Mouse (Mus musculus) cerebellum, adult 2 months (tissue): Measurements from ENCODE around the gene Gls. TPM values are rescaled to one million over a fixed set of nuclear protein-coding genes. Genes with fewer than 3 reads are reported as not detected.

Experiments
- DNase-seq, 2 experiments: peaks; one replicate each; pipeline ENCODE4 v3.0.0; 2021
- H3K27ac ChIP-seq: fragments of 200-500 bp; 2 replicates; pipeline ENCODE4 v1.5.1; 2012; ENCODE audit warnings: low read length, control low read depth, inconsistent platforms; ENCODE audit not compliant: insufficient read depth
- H3K27me3 ChIP-seq: fragments of 200-500 bp; 2 replicates; pipeline ENCODE4 v1.6.1; 2012; ENCODE audit warnings: inconsistent platforms, mild to moderate bottlenecking, low read length, moderate library complexity; ENCODE audit not compliant: control insufficient read depth, insufficient read depth
- H3K4me1 ChIP-seq: fragments of 200-500 bp; 2 replicates; pipeline ENCODE4 v1.6.1; 2011; ENCODE audit warnings: low read length; ENCODE audit not compliant: control insufficient read depth, insufficient read depth
- H3K4me3 ChIP-seq: fragments of 200-500 bp; replicated peaks from 2 replicates; pipeline ENCODE3; 2011; ENCODE audit warnings: mild to moderate bottlenecking, low read depth, low read length, control low read depth; ENCODE audit not compliant: insufficient read depth
- CTCF ChIP-seq: fragments of 200-500 bp; IDR thresholded peaks from 2 replicates; pipeline ENCODE4 v1.5.1; 2011; ENCODE audit warnings: low read depth, mild to moderate bottlenecking, control low read depth, low read length, moderate library complexity, borderline replicate concordance; ENCODE audit not compliant: insufficient read depth
- POLR2A ChIP-seq: fragments of 200-500 bp; IDR thresholded peaks from 2 replicates; pipeline ENCODE4 v1.6.1; 2011; ENCODE audit warnings: low read length, control low read depth, borderline replicate concordance; ENCODE audit not compliant: insufficient read depth
- WGBS: fragments of 180-500 bp; shearing (Covaris S2); methylation state at CpG from one replicate; pipeline ENCODE4 v1.1.7; 2018; 5-methylcytosine and 5-hydroxymethylcytosine counted together
- polyA plus RNA-seq: library from polyadenylated mRNA; depleted of rRNA; stranded (reverse); fragments of >200 nt; gene quantifications from 2 replicates; pipeline ENCODE4 v1.2.3, GENCODE M21; 2012

Gls gene
- polyA plus RNA-seq, 1 experiment = 234 TPM

DNA sequence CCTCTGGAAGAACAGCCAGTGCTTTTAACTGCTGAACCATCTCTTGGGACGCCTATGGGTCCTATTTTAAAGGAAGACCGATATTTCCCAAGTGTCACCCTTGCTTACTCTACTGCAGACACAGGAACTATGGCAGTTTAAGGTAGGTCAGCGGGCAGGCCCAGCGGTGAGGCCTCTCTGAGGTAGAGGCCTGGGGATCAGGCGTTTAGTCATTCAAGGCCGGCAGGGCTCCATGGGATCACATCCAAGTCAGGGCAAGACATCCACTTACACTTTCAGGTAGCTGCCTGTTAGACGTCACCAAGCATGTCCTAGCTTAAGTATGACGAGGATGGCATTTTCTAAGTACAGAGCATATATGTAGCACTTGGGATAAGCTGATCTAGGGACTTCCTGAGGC lies 71.9 kb downstream of the Gls start:
- no peaks in the 10 kb centered on the region; the same call in 1 of the 2 replicates for H3K4me1 ChIP-seq
- H3K27me3 ChIP-seq = no peaks in the 10 kb centered on the region
- H3K27ac ChIP-seq = no peak overlapping the region
- 80% methylated on average over 8 of the region's 8 CpGs for WGBS
- DNase-seq = peak in 1 of 2 experiments; percentile 9
- TF ChIP-seq POLR2A (no peak), CTCF (no peak)
- H3K4me3 ChIP-seq = no peak overlapping the region

DNA sequence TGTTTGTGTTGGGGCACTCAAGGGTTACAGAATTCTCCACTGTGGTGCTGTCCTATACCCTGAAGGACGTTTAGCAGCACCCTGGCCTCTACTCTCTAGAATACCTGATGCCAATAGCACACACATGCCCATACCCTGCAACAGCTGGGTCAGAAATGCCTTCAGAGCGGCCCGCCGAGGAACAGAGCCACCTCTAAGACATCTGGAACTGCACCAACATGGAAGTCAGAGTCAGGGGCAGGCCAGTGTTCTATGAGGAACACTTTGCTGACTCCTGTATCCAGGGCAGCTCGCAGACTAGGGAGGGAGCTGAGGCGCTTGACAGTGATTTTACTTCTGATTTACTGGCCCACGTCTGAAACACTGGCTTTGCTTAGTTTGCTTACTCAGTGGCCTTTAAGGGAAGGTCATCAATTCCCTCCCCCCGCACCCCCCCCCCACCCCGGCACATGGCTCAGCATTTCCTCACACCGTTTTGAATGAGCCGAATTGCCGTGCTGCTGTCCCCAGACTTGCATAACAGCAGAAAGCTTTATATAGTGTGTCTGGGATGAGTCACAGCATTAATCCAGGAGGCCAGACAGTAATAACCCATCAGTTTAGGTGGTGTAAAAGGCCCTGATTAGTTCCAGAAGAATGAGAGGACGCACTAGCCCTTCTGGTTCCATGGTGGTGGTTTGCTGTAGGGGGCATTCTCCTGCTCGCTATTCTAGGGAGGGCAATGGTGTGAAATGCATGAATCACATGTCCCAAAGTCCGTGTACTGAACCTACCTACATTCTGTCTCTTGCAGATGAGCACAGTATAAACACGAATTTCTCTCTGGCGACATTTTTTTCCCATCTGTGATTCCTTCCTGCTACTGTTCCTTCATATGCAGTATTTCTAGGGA lies 74.3 kb downstream of the Gls start:
- 79% methylated on average over 17 of the region's 17 CpGs for WGBS
- TF ChIP-seq POLR2A (no peak), CTCF (no peak)
- no peaks in the 10 kb centered on the region for H3K27me3 ChIP-seq
- 0 out of 2 replicates have a peak overlapping the region, but pooled peaks have one; percentile 43 for H3K27ac ChIP-seq
- no peaks in the 10 kb centered on the region; the same call in 1 of the 2 replicates for H3K4me1 ChIP-seq
- DNase-seq = no peak
- H3K4me3 ChIP-seq = no peak overlapping the region

- no peaks in the 10 kb centered on the region; the same call in 1 of the 2 replicates for H3K4me1 ChIP-seq
- DNase-seq = no peak
- H3K4me3 ChIP-seq = no peak overlapping the region
- H3K27me3 ChIP-seq = no peaks in the 10 kb centered on the region
- 97% methylated on average over 2 of the region's 2 CpGs for WGBS
- no peak overlapping the region for H3K27ac ChIP-seq
- TF ChIP-seq CTCF (no peak), POLR2A (no peak)
These were observed 75.0 kb downstream of the Gls start for GRCm38 (mm10) chr1:52158040-52158439.

GRCm38 (mm10) chr1:52156351-52156750 lies 76.7 kb downstream of the Gls start:
- no peaks in the 10 kb centered on the region for H3K27me3 ChIP-seq
- no peak overlapping the region for H3K4me3 ChIP-seq
- H3K4me1 ChIP-seq = peaks cover 5% of the 10 kb centered on the region; the same call in 1 of the 2 replicates
- no peak for DNase-seq
- TF ChIP-seq CTCF (no peak), POLR2A (no peak)
- no peak overlapping the region for H3K27ac ChIP-seq
- WGBS = 94% methylated on average over 10 of the region's 10 CpGs

- WGBS = 69% methylated on average over 8 of the region's 8 CpGs
- no peak for TF ChIP-seq POLR2A
- no peak for TF ChIP-seq CTCF
- no peak overlapping the region for H3K27ac ChIP-seq
- peaks cover 16% of the 10 kb centered on the region for H3K4me1 ChIP-seq
- H3K27me3 ChIP-seq = no peaks in the 10 kb centered on the region
- no peak overlapping the region for H3K4me3 ChIP-seq
- DNase-seq = no peak
These were observed 78.1 kb downstream of the Gls start for GRCm38 (mm10) chr1:52154890-52155289.

DNA sequence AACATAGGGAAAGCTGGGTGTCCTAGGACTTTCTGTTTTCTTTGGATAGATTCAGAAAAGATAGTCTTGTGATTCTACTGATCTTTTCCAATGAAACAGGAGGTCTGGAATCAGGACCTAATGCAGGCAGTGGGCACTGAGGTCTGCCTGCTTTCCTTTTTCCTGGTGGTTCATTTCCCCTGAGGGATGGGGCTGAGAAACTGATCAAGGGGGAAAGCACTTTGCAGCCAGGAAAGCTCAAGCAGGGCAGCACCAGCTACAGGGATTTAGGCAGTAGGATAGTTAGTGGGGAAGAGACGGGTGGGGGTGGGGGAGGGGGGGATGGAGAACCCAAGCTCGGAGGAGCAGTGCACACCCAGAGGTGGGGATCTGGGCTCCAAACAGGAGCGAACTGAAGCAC lies 80.1 kb downstream of the Gls start:
- no peaks in the 10 kb centered on the region for H3K27me3 ChIP-seq
- TF ChIP-seq CTCF (no peak), POLR2A (no peak)
- no peak overlapping the region for H3K27ac ChIP-seq
- no peak for DNase-seq
- 79% methylated on average over 3 of the region's 3 CpGs for WGBS
- H3K4me3 ChIP-seq = no peak overlapping the region
- H3K4me1 ChIP-seq = peaks cover 22% of the 10 kb centered on the region

GRCm38 (mm10) chr1:52152369-52152768 lies 80.7 kb downstream of the Gls start:
- no peak for DNase-seq
- Histone ChIP-seq H3K4me1 (peaks cover 22% of the 10 kb centered on the region), H3K4me3 (no peak overlapping the region), H3K27me3 (no peaks in the 10 kb centered on the region), H3K27ac (no peak overlapping the region)
- WGBS = 80% methylated on average over 13 of the region's 13 CpGs
- TF ChIP-seq CTCF (no peak), POLR2A (no peak)

- Histone ChIP-seq H3K27me3 (no peaks in the 10 kb centered on the region), H3K27ac (peak overlapping the region; percentile 46), H3K4me3 (no peak overlapping the region), H3K4me1 (peaks cover 22% of the 10 kb centered on the region)
- TF ChIP-seq CTCF (no peak), POLR2A (no peak)
- DNase-seq = no peak
- 35% methylated on average over 5 of the region's 5 CpGs for WGBS
These were observed 81.9 kb downstream of the Gls start for GRCm38 (mm10) chr1:52151166-52151565.
